Mouse (Mus musculus): ENCODE results near the gene Pcp4. TPM values are rescaled to one million over a fixed set of nuclear protein-coding genes. Genes with fewer than 3 reads are reported as not detected.
A peak's percentile ranks its signal among the peaks of the same experiment; 100 is the strongest.
"Not testable (repeated sequence)": the region's sequence is repeated elsewhere in the genome, so short reads cannot be mapped to it uniquely, and the experiment has no call there.

The Pcp4 gene
- polyA plus RNA-seq (2012; rRNA removed) = 6.2 and 8.4 TPM in 2 replicates

DNA sequence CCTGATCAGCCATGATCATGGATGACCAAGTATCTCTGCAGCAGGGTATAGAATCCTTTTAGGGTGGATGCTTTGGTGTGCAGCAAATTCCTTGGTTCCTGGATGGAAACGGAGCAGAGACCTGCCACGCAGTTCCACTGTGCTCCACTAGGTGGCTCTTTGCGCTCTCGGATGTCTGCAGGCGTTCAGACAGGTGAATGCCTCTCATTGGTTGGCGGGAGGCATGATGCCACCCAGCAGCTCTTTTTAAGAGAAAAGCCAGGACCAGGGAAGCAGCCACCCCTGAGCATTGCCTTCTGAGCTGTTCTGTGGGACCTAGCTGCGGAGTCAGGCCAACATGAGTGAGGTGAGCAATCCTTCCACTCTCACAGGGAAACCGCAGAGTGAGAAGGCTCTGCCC, at the start of gene Pcp4:
TSS of gene Pcp4 (plus strand) at position 162 of the 400 bp plus-strand sequence.
- 13% methylated on average over 8 of the region's 8 CpGs for WGBS
- peak; percentile 29 for DNase-seq (ENCODE audit: low read depth, low spot score)

DNA sequence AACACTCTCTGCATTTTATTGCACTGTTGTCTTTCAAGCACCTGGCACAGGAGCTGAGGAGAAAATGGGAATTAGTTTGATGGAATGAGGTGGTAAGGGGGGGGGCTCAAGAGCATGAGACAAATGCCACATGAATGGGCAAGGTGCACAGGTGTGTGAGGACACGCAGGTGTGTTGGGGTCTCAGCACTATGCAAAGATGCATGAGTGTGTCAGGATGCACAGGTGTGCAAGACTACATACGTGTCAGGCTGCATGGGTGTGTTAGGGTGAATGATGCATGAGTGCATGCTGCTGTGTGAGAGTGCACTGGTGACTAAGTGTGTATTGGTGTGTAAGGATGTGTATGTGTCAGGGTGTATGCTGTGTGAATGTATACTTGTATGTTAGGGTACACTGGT, 42.4 kb upstream of the Pcp4 start:
- DNase-seq (ENCODE audit: low read depth, low spot score) = no peak
- WGBS = 90% methylated on average over 2 of the region's 2 CpGs

DNA sequence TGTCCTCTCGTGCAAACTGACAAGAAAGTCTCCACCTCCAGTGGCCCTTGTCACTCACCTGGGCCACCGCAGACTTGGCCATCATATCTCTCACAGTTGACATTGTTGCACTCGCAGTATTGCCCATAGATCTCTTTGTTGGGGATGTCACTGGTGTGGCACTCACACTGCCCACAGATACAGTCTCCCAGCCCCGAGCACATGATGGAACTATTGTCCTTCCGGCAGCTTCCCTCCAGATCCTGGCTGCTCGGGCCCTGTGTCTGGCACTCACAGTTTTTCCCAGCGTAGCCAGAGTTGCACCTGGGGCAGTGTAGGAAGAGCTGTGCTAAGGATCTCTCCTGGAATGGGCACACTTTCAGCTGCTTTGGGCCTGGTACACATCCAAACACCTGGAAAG, 40.7 kb upstream of the Pcp4 start:
- 87% methylated on average over 7 of the region's 7 CpGs for WGBS
- DNase-seq (ENCODE audit: low read depth, low spot score) = no peak

DNA sequence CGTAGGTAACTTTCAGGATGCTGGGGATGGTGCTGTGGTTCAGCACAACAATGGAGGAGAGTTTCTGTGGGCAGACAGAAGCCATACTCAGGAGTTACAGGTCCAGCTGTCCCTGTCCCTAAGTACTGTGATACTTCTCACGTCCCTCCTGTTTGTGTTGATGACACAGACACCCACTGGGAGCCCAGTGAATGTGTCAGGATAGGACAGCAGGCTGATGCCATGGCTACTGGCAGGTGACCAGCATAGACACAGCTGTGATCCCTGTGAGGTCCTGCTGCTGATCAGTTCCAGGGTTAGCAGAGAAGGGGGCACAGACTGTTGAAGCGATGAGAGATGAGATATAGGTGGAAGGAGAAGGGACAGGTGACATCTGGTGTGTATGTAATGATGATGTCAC, 38.4 kb upstream of the Pcp4 start:
- 60% methylated on average over 3 of the region's 3 CpGs for WGBS
- no peak for DNase-seq (ENCODE audit: low read depth, low spot score)

DNA sequence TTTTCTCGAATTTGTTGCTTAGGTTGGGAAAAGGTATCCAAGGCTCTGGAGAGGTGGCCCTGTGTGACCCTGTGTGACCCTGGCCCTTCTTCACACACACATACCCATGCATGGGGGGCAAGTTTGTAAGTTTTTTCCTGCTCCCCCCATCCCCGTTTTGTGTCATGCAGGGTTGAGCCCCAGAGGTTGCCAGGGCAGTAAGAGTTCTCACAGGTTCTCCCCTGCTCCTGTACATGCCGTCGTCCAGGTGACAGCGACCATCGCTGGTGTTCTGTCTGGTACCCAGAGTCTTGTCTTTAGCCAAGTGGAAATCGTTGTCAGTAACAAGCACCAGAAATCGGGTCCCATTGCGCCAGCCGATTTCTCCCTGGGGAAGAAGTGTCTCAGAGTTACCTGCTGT, 34.1 kb upstream of the Pcp4 start:
- no peak for DNase-seq (ENCODE audit: low read depth, low spot score)
- 87% methylated on average over 10 of the region's 10 CpGs for WGBS

DNA sequence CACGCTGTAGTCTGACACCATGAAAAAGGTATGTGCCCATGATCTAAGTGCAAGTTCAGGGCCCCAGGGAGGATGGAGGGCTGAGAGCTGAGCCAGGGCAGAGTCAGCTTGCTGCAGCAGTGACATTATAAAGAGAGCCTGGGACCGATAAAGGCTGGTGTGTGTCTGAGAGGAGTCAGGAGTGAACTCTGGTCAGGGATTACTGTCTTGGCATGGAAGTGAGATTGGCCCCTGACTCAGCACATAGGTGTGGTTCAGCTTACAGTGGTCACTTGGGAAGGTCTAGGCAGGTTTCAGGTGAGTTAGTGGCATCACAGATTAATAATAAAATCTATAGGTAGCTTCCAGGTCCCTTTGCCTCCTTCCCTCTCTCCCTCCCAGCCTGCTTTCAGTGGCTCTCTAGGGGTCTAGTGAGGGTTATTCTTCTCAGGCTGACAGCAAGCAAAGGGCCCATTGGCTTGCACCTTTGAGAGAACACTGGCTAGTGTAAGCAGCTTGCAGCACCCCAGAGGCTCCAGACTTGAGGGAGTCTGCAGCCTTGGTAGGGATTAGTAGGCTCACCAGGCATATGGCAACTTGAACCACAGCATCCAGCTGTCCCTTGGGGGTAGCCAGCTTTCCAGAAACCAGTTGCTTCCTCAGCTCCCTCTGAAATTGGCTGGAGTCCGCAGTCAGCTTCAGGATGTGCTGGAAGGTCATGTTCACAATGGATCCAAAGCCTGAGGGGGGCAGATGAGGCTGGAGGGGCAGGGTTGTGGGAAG, 33.2 kb upstream of the Pcp4 start:
- 68% methylated on average over 3 of the region's 3 CpGs for WGBS
- no peak for DNase-seq (ENCODE audit: low read depth, low spot score)

DNA sequence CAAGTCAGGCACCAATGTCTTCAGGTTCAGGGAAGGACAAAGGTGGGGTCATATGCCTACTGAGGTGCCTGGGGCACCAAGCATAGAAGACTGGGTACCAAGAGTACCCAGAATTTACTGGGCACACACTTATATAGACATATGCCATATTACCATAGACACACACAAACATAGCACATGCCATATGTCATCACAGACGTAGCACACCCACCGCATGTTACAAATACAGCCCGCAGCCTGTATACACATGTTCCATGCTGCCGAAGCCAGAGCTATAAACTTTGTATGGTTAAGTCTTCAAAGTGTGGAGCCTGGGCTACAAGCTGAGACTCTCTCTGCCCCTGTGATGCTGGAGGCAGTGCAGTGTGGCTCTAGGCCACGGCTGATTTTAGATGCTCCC, 28.5 kb upstream of the Pcp4 start:
- no peak for DNase-seq (ENCODE audit: low read depth, low spot score)
- 79% methylated on average over 5 of the region's 5 CpGs for WGBS

DNA sequence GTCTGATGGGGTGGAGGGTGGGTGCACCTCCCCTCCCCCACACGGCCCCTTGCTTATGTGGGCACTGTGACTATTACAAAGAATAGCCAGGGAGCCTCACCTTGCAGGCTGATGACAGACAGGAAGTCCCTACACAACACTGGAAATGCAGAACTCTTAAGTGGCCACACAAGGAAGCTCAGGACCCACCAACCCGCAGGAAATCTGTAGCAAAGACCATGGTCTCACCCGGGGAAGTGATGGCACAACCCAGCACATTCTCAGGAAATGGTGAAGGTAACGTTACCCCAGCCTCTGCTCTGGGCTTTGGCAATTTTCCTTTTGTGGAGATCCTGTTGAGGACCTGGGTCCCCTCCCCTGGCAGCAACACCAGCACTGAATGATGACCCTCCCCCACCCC, 27.7 kb upstream of the Pcp4 start:
- 50% methylated on average over 4 of the region's 4 CpGs for WGBS
- DNase-seq (ENCODE audit: low read depth, low spot score) = no peak

DNA sequence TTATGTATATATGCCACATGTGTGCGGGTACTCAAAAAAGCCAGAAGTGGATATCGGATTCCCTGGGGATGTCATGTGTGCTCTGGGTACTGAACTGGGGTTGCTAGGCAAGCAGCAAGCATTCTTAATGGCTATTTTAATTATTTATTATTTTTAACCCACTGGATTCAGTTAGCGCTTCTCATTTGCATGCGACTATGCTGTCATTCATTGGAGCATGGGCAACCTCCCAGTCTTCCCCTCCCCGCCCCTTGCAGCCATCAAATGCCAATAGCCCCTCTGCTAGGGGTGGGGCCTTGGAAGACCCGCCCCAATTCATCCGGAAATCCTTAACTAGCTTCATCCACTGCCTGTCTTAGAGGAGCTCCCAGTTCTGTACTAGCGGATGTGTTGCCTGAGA, 26.5 kb upstream of the Pcp4 start:
- no peak for DNase-seq (ENCODE audit: low read depth, low spot score)
- WGBS = 83% methylated on average over 8 of the region's 8 CpGs

DNA sequence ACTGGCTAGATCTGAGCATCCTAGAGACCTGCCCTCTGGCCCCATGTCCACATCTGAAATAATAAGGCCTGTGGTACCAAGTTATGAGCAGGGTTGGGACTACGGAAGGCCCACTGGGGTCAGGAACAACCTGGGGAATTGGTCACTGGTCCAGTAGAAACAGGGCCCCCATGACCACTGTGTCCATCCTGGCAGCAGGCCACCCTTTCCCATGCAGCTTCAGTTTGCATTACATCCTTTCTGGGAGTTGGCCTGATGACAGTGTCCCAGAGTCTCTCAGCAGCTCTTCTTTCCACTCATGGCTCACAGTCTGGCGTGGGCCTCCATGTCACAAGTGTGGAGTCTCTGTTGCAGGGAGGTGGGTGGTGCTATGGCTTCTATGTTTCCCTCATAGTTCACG, 25.6 kb upstream of the Pcp4 start:
- 79% methylated on average over 3 of the region's 3 CpGs for WGBS
- no peak for DNase-seq (ENCODE audit: low read depth, low spot score)

DNA sequence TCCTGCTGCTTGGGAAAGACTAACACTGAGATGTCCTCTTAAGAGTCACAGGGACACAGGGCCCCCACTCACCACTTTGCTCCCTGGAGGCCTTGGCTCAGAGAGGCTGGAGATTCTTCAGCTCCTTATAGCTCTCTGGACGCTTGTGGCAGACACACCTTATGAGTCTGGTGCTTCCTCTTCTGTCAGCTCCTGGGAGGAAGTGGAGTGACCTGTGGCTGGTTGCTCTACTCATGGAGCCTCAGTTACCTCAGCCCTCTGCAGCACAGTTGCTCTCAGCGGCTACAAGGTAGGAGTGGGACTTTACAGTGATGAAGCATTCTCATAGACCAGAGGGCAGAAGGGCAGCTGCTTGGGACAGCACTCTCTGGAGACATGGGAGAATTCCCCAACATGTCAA, 23.9 kb upstream of the Pcp4 start, which contains the start of gene Itgb2l:
TSS of gene Itgb2l (minus strand) at position 152 of the 400 bp plus-strand sequence.
- WGBS = 61% methylated on average over 2 of the region's 2 CpGs
- DNase-seq (ENCODE audit: low read depth, low spot score) = no peak

DNA sequence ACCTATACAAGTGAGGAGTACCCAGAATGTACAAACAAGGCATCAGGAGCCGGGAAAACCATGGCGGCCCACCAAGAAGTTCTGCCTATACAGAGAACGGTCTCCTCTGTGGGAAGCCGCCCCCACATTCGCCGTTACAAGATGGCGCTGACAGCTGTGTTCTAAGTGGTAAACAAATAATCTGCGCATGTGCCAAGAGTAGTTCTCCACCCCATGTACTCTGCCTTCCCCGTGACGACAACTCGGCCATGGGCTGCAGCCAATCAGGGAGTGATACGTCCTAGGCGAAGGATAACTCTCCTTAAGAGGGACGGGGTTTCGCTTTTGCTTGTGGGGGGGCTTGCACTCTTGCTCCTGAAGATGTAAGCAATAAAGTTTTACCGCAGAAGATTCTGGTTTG, 16.5 kb upstream of the Pcp4 start:
- not testable (repeated sequence) for DNase-seq (ENCODE audit: low read depth, low spot score)
- WGBS = 94% methylated on average over 14 of the region's 16 CpGs

DNA sequence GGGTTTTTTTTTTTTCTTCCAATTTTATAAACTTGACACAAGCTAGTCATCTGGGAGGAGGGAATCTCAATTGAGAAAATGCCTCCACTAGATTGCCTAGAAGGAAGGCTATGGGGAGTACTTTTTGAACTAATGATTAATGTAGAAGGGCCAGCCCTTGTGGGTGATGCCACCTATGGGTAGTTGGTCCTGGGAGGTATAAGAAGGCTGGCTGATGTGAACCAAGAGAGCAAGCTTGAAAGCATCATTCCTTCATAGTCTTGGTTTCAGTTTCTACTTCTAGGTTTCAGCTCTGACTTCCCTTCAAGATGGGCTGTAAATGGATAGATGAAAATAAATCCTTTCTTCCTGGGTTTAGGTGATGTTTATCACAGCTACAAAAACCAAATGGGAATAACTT, 13.3 kb upstream of the Pcp4 start:
- DNase-seq (ENCODE audit: low read depth, low spot score) = no peak

DNA sequence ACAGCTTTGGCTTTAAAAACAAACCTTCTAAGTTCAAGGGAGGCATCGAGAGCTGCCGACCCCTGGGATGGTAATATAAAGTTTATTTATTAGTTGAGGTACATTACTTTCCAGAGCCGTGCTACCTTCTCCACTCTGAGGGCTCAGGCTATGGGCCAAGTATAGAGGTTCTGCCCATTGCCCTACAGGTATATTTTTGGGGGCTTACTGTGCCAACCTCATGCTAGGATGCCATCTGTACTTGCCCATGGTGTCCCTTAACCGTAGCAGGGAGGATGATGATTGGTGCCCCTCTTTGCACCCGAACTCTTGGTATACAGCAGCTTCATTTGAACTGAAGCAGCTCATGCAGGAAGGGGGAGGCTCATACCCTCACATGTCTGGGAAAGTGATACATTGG, 9.8 kb upstream of the Pcp4 start:
- WGBS = 72% methylated on average over 5 of the region's 5 CpGs
- no peak for DNase-seq (ENCODE audit: low read depth, low spot score)

DNA sequence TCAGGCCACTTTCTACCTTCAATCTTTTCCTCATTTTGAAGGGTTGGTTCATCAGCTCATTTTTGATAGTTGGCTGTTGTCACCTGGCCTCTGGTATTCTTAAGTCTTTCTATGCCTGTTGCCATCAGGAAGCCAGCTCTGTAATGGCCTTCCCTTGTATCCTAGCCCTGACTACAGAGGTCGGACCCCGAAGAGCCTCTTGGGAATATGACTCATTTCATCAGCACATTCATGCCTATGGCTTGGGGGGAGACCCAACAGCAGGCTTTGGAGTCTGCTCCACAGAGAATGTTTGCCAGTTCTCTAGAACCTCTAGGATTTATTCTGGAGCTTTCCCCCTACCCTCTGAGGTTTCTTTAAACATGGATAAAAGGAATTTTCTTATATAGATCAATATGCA, 8.1 kb upstream of the Pcp4 start:
- DNase-seq (ENCODE audit: low read depth, low spot score) = no peak

DNA sequence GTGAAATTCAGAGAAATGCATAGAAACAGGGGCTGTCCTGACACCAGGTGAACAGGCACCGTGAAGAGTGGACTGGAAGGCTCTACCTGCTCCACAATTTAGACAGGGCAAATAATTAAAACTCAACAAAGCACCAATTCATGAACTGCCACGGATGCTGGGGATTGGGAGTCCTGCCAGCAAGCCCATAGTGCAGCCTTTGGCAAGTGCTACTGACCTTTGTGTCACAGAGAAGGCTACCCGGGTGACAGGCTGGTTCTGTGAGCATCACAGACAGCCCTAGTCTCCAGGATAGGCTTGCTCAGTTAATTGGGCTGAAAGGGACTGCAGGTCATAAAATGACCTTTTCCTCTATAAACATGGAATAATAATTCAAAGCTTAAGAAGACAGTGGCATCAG, 6.6 kb upstream of the Pcp4 start:
- WGBS = 30% methylated on average over 3 of the region's 3 CpGs

More for the DNA sequence above, 8.1 kb upstream of the Pcp4 start:
- 82% methylated on average over 2 of the region's 2 CpGs for WGBS

DNA sequence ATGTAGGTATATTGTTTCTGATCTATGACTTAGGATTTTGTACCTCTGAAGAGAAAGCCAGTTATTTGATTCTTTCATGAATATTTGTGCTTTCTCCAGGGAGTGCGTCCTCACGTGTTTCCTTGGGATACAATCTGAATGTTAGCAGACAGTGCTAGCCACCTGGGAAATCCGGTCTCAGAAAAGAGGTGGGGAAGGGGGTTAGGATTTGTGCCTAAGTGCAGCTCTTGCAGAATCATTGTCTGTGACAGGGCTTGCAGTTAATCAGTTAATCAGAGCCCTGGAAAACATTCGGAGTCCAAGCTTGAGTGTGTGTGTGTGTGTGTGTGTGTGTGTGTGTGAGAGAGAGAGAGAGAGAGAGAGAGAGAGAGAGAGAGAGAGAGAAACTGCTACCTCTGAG, 605 bp downstream of the Pcp4 start:
- no peak for DNase-seq (ENCODE audit: low read depth, low spot score)
- WGBS = 52% methylated on average over 4 of the region's 4 CpGs

More for the DNA sequence above, 6.6 kb upstream of the Pcp4 start:
- DNase-seq (ENCODE audit: low read depth, low spot score) = no peak

DNA sequence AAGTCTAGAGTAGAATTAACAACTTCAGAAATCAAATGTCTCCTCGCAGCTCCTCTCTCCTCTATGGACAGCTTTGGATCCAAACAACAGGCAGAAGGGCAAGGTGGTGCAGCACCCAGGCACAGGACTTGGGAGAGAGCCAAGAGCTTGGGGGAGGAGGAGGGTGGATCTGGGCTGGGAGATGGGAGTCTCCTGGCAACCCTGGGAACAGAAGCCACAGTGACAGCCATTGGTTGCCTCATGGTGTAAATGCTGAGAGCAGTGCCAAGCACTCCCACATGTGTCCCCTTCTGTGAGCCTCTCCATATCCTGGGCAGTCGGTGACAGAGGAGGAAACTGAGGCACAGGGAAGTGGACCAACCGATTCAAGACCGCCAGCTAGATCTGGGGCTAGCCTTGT, 1.3 kb downstream of the Pcp4 start:
- 68% methylated on average over 4 of the region's 4 CpGs for WGBS
- DNase-seq (ENCODE audit: low read depth, low spot score) = no peak

DNA sequence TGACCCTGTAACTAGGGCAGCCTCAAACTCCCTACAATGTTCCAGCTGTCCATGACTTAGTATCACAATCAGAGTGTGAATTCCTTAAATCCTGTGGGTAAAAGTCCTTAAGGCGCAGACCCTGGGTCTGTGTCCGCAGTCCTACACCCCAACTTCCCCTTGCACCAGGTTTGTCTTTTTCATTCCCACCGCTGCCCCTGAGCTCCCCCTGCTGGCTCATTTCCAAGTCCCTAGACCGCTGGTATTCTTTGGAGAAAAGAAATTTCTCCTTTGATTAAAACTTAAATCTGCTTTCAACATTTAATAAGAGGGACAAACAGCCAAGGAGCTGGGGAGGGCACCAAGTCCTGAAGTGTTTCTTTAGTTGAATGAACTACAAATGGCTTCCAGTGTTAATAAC, 2.2 kb downstream of the Pcp4 start:
- 47% methylated on average over 4 of the region's 4 CpGs for WGBS
- DNase-seq (ENCODE audit: low read depth, low spot score) = no peak

DNA sequence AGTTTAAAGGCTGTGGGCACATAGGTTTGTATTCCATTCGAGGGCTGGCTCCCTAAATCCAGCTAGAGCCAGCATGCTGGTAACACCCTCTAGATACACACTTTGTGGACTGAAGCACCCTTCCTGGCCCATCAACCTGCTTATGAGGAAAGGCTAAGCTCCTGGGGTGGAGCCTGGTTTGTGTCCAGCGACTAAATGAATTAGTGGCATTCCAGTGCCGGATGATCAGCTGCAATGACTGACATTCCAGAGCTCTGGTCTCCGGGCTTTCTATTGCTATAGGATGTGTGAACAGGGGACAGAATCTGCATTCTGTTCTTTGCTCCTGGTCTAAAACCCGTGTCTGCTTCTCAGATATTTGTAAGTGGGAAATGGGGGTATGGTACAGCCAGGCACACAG, 5.0 kb downstream of the Pcp4 start:
- no peak for DNase-seq (ENCODE audit: low read depth, low spot score)
- WGBS = 13% methylated on average over 5 of the region's 5 CpGs

DNA sequence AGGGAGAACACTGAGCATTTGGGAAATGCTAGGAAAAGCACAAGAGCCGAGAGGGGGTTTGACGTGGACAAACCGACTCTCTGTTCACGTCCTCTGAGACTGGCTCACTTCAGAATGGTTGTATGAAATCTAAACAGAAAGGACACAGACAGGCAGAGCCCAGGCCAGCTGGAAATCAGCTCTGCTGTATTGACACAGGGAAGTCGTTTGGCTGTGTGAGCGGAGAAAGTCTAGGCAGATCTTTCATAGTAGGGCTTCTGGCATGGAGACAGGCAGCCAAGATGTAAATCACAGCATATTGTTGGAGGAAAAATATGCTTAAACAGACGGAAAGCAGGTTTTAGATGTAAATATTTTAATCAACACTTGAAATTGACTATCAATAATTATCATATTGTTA, 5.4 kb downstream of the Pcp4 start:
- no peak for DNase-seq (ENCODE audit: low read depth, low spot score)
- WGBS = 29% methylated on average over 7 of the region's 7 CpGs

DNA sequence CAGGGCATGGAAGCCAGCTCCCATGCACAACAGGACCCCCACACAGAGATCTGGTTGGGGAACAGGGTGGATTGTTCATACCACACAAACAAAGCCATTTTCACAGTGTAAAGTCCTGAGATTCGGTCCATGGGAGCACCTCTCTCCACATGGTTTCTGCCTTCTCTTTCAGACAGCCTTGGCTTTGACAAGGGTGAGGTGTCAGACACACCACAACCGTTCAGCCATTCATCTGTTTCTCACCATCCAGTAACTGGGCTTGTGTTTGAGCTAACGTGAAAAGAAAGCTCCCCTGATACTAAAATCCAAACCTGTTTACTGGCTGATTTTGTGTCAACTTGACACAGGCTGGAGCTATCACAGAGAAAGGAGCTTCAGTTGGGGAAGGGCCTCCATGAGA, 6.8 kb downstream of the Pcp4 start:
- DNase-seq (ENCODE audit: low read depth, low spot score) = no peak
- WGBS = 73% methylated on average over 3 of the region's 3 CpGs
